Mouse (Mus musculus): Measurements from ENCODE around the gene Dtx3. TPM values are rescaled to one million over a fixed set of nuclear protein-coding genes. Genes with fewer than 3 reads are reported as not detected.
A peak's percentile ranks its signal among the peaks of the same experiment; 100 is the strongest.
"Not testable (repeated sequence)": the region's sequence is repeated elsewhere in the genome, so short reads cannot be mapped to it uniquely, and the experiment has no call there.

Gene Dtx3
- polyA plus RNA-seq, 1 experiment from 2014 or later, result 83.0 TPM

DNA sequence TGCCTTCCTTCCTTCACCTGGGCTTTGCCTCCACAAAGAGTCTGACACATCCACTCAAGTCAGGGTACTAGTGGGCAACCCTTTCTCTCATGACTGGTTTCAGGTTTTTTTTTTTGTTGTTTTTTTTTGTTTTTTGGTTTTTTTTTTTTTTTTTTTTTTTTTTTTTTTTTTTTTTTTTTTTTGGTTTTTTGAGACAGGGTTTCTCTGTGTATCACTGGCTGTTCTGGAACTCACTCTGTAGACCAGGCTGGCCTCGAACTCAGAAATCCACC lies 3.5 kb downstream of the Dtx3 start:
- H3K9ac ChIP-seq (ENCODE audit: low read depth, low read length); H3K4me2 ChIP-seq; H3K9me3 ChIP-seq (replicated peaks; ENCODE audit: control insufficient read depth, low read length); H3K36me3 ChIP-seq (ENCODE audit: control insufficient read depth, insufficient read depth, low read length); H3K4me3 ChIP-seq (ENCODE audit: low read depth, low read length); ATAC-seq (replicated peaks; ENCODE audit: insufficient number of reproducible peaks, low FRiP score, low TSS enrichment); H3K27me3 ChIP-seq (ENCODE audit: control insufficient read depth, insufficient read depth, low read length): not testable (repeated sequence)
- WGBS (ENCODE audit: insufficient replicate concordance), result 72% methylated on average over 1 of the region's 1 CpGs
- H3K4me1 ChIP-seq (ENCODE audit: control insufficient read depth, insufficient read depth, low read length), result peaks cover 45% of the 10 kb centered on the region
- peak overlapping the region; percentile 50 for H3K27ac ChIP-seq (ENCODE audit: low read depth, low read length)

DNA sequence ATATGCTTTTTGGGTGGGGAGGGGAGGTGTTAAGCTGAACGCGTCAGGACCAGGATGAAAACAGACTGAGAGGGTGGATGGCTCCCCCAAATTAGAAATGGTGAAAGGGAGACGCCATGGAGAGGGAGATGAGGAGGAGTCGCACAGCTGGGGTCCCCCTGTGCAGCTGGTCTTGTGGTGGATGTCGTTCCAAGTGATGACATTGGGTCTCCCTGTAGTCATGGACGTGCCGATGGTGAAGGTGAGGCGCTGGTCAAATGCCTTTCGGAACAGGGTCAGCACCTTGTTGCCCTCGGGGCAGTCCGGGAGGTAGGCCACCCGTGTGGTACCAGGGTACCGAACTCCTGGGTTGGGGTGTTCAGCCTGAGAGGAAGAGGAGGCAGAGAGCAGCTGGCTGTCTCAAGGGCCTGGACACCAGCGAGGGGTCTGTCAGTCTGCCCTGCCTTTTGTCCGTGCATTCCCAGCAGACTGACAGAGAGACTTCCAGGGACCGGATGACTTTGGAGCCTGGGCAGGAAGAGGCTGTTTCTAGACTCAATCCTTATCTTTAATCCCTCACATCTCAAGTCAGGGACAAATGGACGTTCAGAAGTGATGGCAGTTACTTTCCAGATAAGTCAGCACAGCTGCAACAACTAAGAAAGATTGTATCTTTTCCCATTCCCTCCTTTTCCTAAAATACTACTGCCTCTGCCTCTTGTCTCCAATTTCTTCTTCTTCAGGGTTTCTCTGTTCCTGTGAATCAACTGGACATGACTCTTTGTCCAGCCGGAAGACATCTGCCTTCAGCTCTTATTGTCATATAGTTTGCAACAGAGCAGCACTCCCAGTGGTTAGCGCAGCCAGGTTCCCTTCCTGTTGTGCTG lies 4.1 kb downstream of the Dtx3 start:
- ATAC-seq (replicated peaks; ENCODE audit: insufficient number of reproducible peaks, low FRiP score, low TSS enrichment), result no peak
- Histone ChIP-seq H3K4me1 (ENCODE audit: control insufficient read depth, insufficient read depth, low read length) (peaks cover 41% of the 10 kb centered on the region), H3K27ac (ENCODE audit: low read depth, low read length) (peak overlapping the region; percentile 50), H3K36me3 (ENCODE audit: control insufficient read depth, insufficient read depth, low read length) (peaks cover 2% of the 10 kb centered on the region; the same call in 1 of the 2 replicates), H3K4me3 (ENCODE audit: low read depth, low read length) (no peak overlapping the region), H3K9ac (ENCODE audit: low read depth, low read length) (no peak overlapping the region), H3K4me2 (no peak overlapping the region), H3K9me3 (replicated peaks; ENCODE audit: control insufficient read depth, low read length) (no peaks in the 10 kb centered on the region), H3K27me3 (ENCODE audit: control insufficient read depth, insufficient read depth, low read length) (no peaks in the 10 kb centered on the region)
- WGBS (ENCODE audit: insufficient replicate concordance), result 62% methylated on average over 19 of the region's 19 CpGs

DNA sequence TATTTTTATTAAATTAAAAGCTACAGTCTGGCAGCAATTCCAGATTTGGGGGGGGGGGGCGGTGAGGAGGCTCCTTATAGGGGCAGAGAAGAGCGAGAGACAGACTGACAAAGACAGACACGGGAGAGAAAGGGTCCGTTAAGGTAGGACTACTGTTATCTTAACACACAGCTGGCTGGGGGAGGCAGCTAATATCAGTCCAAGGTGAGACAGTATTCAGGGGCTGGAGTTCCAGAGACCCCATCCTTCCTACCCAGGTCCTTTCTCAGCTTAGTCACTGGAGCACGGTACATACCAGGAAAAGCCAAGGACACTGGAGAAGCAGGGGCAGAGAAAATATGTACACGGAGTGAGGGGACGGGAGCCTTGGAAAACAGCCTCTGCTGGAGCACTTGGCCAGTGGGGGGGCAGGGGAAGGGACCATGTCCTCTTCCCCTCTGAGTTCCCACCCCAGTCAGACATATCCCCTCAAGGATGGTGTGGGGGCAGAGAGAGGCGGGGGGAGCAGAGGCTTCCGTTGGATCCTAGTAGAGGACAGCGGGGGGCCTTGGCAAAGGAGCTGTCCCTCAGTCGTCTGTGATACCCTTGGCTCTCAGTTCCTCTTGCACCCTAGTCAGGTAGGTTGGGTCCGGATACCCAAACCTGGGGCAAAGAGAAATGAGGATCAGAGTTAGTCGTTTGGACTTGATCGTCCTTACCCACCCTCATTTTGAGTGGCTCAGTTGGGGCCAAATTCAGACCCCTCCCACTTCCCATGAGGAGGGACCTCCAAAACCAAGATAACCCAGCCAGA lies 4.9 kb downstream of the Dtx3 start:
- H3K36me3 ChIP-seq (ENCODE audit: control insufficient read depth, insufficient read depth, low read length), result peaks cover 2% of the 10 kb centered on the region; the same call in 1 of the 2 replicates
- WGBS (ENCODE audit: insufficient replicate concordance), result 36% methylated on average over 14 of the region's 14 CpGs
- peaks cover 40% of the 10 kb centered on the region for H3K4me1 ChIP-seq (ENCODE audit: control insufficient read depth, insufficient read depth, low read length)
- H3K27ac ChIP-seq (ENCODE audit: low read depth, low read length), result peak overlapping the region; percentile 38; the same call in 1 of the 2 replicates
- peak overlapping the region; percentile 93 for H3K4me2 ChIP-seq
- no peaks in the 10 kb centered on the region for H3K9me3 ChIP-seq (replicated peaks; ENCODE audit: control insufficient read depth, low read length)
- H3K27me3 ChIP-seq (ENCODE audit: control insufficient read depth, insufficient read depth, low read length), result no peaks in the 10 kb centered on the region
- H3K9ac ChIP-seq (ENCODE audit: low read depth, low read length), result no peak overlapping the region
- H3K4me3 ChIP-seq (ENCODE audit: low read depth, low read length), result peak overlapping the region; percentile 74; the same call in 1 of the 2 replicates
- no peak for ATAC-seq (replicated peaks; ENCODE audit: insufficient number of reproducible peaks, low FRiP score, low TSS enrichment)

DNA sequence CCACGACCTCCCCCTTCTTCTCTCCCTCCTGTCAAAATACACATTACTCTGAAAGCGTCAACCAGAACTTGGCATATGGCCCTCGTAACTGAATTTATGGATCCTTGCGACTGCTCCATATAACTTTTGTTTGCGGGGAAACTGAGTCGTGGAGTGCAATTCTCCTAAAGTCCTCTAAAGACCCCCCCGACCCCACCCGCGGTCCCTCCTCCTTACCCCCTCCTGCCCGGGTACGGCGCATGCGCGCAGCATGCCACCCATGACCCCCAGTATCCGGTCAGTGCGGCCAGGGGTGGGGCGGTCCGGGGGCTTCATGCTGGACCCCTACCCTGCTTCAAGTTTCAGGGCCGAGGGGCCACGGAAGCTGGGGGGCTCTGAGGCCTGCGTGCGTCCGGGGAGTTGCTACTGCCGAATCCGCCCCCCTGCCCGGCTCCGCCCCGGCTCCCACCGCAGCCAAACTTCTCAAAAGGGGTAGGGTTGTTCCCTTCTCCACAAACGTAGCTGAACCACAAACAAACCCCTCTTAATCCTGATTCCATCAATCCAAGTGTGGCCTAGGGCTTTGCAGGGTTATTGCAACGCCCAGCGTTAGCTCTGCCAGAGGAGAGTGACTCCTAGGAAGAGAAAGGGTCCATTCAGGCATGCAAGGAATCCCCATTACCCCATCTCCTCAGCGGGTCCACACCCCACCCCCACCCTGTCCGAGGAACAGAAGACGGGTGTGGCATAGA lies 5.7 kb downstream of the Dtx3 start, which contains the start of gene Arhgef25:
Arhgef25 (minus strand) TSS at position 433 of the 731 bp plus-strand sequence.
- peaks cover 2% of the 10 kb centered on the region; the same call in 1 of the 2 replicates for H3K36me3 ChIP-seq (ENCODE audit: control insufficient read depth, insufficient read depth, low read length)
- peak within 1 kb of the TSS; percentile 38 for H3K27ac ChIP-seq (ENCODE audit: low read depth, low read length)
- peak within 1 kb of the TSS; percentile 93 for H3K4me2 ChIP-seq
- no peaks in the 10 kb centered on the region for H3K9me3 ChIP-seq (replicated peaks; ENCODE audit: control insufficient read depth, low read length)
- H3K9ac ChIP-seq (ENCODE audit: low read depth, low read length), result peak within 1 kb of the TSS; percentile 71
- 2% methylated on average over 35 of the region's 35 CpGs for whole genome bisulfite sequencing (ENCODE audit: insufficient replicate concordance)
- peaks cover 38% of the 10 kb centered on the region for H3K4me1 ChIP-seq (ENCODE audit: control insufficient read depth, insufficient read depth, low read length)
- H3K27me3 ChIP-seq (ENCODE audit: control insufficient read depth, insufficient read depth, low read length), result no peaks in the 10 kb centered on the region
- peak within 1 kb of the TSS; percentile 74 for H3K4me3 ChIP-seq (ENCODE audit: low read depth, low read length)
- ATAC-seq (replicated peaks; ENCODE audit: insufficient number of reproducible peaks, low FRiP score, low TSS enrichment), result 0 out of 2 replicates have a peak, but pooled peaks have one; percentile 28

DNA sequence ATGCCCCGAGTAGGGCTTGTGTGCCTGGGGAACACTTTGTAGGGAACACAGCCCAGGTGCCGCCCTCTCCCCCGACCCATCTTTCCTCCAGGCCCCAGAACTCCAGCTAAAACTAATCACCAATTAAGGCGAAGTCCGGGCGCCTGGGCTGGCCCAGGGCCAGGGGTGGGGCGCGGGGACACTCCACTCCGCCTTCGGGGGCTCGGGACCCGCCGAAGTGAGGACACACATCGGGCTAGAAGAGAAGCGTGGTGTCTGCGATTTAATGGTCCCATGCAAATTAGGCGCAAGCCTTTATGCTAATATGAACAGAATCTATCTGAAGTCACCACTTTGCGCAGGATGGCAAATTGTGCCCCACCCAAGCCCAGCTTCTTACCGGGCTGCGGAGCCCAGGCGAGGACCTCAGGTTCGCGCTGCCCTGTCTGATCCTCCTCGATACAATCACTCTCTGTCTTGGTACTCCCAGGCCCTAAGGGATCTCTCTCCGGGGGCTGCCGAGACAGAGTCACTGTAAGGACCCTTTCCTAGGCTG lies 6.3 kb downstream of the Dtx3 start:
- no peaks in the 10 kb centered on the region for H3K9me3 ChIP-seq (replicated peaks; ENCODE audit: control insufficient read depth, low read length)
- ATAC-seq (replicated peaks; ENCODE audit: insufficient number of reproducible peaks, low FRiP score, low TSS enrichment), result peak; percentile 4; the same call in 1 of the 2 replicates
- under 1% methylated on average over 25 of the region's 26 CpGs for WGBS (ENCODE audit: insufficient replicate concordance)

DNA sequence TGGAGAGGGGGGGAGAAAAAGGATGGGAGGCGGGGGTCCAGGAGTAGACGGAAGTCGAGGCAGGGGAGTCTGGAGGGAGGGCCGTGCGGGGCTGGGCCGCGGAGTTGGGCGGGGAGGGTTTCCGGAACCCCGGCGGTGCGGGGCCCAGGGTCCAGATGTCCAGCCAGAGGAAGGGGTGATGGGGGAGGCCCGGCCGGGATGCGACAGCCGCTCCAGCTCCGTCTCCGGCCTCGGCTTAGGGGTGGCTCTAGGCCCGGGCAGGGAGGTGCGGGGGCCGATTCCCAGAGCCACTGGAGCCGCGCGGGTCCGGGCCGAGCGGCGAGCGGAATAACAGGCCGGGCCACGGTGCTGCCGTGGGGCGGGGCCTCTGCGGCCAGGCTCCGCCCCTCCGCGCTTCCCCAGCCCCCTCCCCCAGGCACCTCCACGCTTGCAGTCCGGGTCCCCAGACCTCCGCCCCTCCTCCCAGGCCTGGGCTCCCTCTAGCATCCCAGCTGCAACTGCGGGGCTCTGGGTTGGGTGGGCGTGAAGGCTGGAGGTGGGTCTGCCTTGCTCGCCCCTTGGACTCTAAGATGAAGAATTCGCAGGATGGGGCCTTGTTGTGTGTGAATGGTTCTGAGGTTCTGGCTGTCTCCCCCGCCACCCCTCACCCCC lies 6.9 kb downstream of the Dtx3 start:
- Histone ChIP-seq H3K4me2 (peak overlapping the region; percentile 93), H3K9me3 (replicated peaks; ENCODE audit: control insufficient read depth, low read length) (no peaks in the 10 kb centered on the region), H3K27me3 (ENCODE audit: control insufficient read depth, insufficient read depth, low read length) (no peaks in the 10 kb centered on the region; the same call in none of the 2 replicates), H3K36me3 (ENCODE audit: control insufficient read depth, insufficient read depth, low read length) (peaks cover 2% of the 10 kb centered on the region; the same call in 1 of the 2 replicates), H3K27ac (ENCODE audit: low read depth, low read length) (peak overlapping the region; percentile 38), H3K9ac (ENCODE audit: low read depth, low read length) (peak overlapping the region; percentile 71), H3K4me1 (ENCODE audit: control insufficient read depth, insufficient read depth, low read length) (peaks cover 32% of the 10 kb centered on the region), H3K4me3 (ENCODE audit: low read depth, low read length) (peak overlapping the region; percentile 74)
- ATAC-seq (replicated peaks; ENCODE audit: insufficient number of reproducible peaks, low FRiP score, low TSS enrichment), result peak; percentile 82
- 0% methylated on average over 36 of the region's 46 CpGs for WGBS (ENCODE audit: insufficient replicate concordance)

More for the DNA sequence above, 6.3 kb downstream of the Dtx3 start:
- Histone ChIP-seq H3K36me3 (ENCODE audit: control insufficient read depth, insufficient read depth, low read length) (peaks cover 2% of the 10 kb centered on the region; the same call in 1 of the 2 replicates), H3K9ac (ENCODE audit: low read depth, low read length) (peak overlapping the region; percentile 71), H3K4me3 (ENCODE audit: low read depth, low read length) (peak overlapping the region; percentile 74), H3K4me2 (peak overlapping the region; percentile 93), H3K4me1 (ENCODE audit: control insufficient read depth, insufficient read depth, low read length) (peaks cover 32% of the 10 kb centered on the region), H3K27me3 (ENCODE audit: control insufficient read depth, insufficient read depth, low read length) (no peaks in the 10 kb centered on the region; the same call in 1 of the 2 replicates), H3K27ac (ENCODE audit: low read depth, low read length) (peak overlapping the region; percentile 38)

DNA sequence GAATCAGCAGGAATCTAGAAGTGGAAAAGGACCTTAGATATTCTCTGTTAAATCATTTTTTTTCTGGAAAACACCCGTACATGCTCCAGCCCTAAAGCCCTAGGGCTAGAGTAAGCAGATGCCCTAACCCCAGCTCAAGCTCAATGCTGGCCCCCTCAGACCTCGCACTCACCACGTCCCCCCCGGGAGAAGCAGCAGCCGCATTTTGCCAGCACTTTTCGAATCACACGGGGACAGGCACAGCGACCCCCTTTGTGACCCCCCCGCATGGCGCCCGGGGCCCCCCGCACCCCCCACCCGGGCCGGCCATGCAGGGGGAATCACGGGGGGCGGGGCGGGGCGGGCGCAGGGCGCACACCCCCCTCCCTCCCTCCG lies 7.5 kb downstream of the Dtx3 start:
- H3K9ac ChIP-seq (ENCODE audit: low read depth, low read length), result peak overlapping the region; percentile 71
- H3K4me3 ChIP-seq (ENCODE audit: low read depth, low read length), result peak overlapping the region; percentile 74
- H3K4me2 ChIP-seq, result peak overlapping the region; percentile 93
- no peak for ATAC-seq (replicated peaks; ENCODE audit: insufficient number of reproducible peaks, low FRiP score, low TSS enrichment)
- H3K27me3 ChIP-seq (ENCODE audit: control insufficient read depth, insufficient read depth, low read length), result peaks cover 4% of the 10 kb centered on the region
- H3K9me3 ChIP-seq (replicated peaks; ENCODE audit: control insufficient read depth, low read length), result no peaks in the 10 kb centered on the region
- 0% methylated on average over 18 of the region's 21 CpGs for WGBS (ENCODE audit: insufficient replicate concordance)
- H3K4me1 ChIP-seq (ENCODE audit: control insufficient read depth, insufficient read depth, low read length), result peaks cover 34% of the 10 kb centered on the region
- H3K36me3 ChIP-seq (ENCODE audit: control insufficient read depth, insufficient read depth, low read length), result peaks cover 7% of the 10 kb centered on the region; the same call in 1 of the 2 replicates
- H3K27ac ChIP-seq (ENCODE audit: low read depth, low read length), result peak overlapping the region; percentile 38; the same call in 1 of the 2 replicates

Measured in heart, embryonic 11.5 days (tissue).